Mouse (Mus musculus): Measurements from ENCODE around the gene Gprin2. TPM values are rescaled to one million over a fixed set of nuclear protein-coding genes. Genes with fewer than 3 reads are reported as not detected.

Gprin2 gene
- 1 to 10 TPM; 1.6 to 2.7 TPM for total RNA-seq (2021)

DNA sequence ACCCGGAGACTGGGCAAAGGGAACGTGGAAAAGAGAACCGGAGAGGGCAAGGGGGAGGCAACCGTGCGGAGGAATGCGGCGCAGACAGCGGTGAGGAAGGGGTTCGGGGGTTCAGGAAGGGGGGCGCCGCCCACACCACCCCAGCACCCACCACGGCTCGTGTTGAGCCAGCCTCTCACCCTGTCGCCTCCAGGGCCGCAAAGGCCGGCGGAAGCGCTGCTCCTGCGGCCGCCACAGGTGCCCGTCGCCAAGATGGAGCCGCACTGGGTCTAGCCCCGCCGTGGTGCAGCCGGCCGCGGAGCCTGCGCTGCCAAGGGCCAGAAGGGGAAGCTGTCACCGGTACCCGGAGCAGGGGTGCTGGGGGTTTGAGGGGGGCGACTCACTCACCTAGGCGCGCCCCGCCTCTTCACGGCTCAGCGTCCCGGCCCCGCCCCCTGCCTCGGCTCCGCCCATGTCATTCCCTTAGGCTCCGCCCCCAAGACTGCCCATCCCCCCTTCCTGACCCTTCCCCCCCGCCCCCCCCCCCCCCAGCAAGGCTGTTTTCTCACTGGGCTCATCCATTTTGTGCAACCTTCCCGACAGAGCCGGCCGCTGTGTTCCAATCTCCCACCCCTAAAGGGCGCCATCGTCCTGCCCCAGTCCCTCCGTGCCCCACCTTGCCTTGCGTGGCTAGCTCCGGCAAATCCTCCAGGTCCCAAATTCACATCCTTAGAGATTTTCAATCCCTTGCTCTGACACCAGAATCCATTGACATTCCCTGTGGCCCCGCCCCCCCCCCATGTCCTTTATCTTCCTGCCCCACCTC is at the start of gene Gprin2:
Gprin2 (minus strand) TSS at position 423 of the 805 bp plus-strand sequence.
- intact Hi-C loops (cut with DNase I): no loop called here
- DNase-seq (ENCODE audit: low spot score in 2 of 2): no peak

DNA sequence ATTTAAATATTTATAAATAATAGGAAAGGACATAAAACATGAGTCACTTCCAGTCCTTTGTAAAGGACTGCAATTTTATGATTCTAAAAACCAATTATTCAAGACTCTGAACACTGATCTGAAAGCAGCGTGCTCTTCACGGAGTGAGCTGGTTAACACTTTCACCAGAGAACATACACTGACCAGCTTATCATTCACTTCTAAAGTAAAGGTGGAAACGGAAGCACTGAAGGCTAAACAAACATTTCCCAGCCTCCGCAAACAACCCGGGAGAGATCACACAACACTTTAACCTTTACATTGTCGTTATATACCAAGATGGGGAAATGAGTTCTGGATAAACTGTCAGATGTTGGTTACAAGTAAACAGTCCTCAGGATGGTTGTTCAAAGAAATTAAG is 39.2 kb upstream of the Gprin2 start:
- intact Hi-C loops (cut with DNase I): no loop called here
- no peak for DNase-seq (ENCODE audit: low spot score in 2 of 2)

DNA sequence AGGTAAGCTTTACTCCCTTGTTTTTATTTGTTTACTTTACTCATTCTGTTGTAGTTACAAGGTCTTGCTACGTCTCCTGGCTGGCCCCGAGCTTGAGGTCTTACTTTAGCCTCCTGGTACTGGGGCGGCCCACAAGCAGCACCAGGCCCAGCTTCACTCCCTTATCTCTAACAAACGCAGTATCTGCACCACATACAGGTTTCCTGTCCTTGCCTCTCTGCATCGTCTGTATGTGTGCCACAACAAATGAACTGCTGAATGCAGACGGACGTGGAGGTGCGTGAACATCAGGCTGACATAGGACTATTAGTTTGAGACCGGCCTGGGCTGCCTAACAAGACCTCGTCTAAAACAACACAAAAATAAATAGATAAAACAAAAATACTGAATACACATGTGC is 38.8 kb upstream of the Gprin2 start:
- intact Hi-C loops (cut with DNase I): no loop called here
- no peak for DNase-seq (ENCODE audit: low spot score in 2 of 2)

DNA sequence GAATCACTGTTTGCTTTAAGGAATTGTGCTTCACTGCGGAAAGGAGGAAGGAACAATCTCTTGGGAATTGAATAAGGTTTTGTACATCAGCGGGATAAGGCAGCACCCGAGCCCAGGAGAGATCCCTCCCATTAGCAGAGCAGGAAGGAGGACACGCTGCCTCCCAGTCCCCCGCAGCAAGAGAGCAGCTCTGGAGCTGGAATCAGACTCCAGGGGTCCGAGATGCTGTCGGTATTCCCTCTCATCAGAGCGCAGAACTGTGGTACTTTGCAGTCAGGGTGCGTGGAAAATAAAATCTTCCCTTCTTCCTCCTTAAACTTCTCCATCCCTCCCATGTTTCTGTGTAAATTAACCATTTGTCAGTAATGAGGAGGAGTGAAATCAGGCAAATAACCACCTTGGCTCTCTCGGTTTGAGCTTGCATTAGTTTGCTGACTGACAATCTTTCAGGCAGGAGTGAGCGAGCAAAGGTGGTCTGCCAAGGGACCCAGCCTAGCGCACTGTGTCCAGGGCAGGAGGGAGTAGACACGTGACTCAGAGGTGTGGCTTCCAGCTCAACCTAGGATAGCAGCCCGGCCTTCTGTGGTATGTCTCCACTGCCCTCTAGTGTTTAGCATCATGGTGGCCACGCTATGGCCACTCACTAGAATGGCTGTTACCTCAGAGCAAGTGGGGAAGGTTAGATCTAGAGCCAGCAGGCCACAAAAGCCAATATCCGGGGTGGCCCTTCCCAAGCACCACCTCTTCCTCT is 33.4 kb upstream of the Gprin2 start:
- peak in 1 of 2 experiments; percentile 23 for DNase-seq (ENCODE audit: low spot score in 2 of 2)
- intact Hi-C loops (cut with DNase I): no loop called here

DNA sequence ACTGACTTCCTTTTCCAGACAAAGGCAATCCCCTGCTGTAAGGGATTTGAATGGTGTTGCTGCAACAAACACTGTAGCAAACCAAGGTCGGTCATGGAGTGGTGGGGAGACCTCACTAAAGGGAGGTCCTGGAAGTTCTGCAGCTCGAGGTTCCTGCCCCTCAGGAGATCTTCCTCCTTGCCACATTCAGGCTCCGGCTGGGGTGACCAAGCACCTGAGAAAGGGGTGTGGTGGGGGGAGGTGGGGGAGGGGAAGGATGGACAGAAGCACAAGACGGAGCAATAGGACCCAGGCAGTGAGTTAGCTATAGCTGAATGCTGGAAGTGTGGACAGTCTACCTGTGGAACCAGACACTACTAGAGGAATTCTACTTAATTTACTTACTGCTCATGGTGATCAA is 32.4 kb upstream of the Gprin2 start:
- no peak for DNase-seq (ENCODE audit: low spot score in 2 of 2)
- intact Hi-C loops (cut with DNase I): no loop called here

DNA sequence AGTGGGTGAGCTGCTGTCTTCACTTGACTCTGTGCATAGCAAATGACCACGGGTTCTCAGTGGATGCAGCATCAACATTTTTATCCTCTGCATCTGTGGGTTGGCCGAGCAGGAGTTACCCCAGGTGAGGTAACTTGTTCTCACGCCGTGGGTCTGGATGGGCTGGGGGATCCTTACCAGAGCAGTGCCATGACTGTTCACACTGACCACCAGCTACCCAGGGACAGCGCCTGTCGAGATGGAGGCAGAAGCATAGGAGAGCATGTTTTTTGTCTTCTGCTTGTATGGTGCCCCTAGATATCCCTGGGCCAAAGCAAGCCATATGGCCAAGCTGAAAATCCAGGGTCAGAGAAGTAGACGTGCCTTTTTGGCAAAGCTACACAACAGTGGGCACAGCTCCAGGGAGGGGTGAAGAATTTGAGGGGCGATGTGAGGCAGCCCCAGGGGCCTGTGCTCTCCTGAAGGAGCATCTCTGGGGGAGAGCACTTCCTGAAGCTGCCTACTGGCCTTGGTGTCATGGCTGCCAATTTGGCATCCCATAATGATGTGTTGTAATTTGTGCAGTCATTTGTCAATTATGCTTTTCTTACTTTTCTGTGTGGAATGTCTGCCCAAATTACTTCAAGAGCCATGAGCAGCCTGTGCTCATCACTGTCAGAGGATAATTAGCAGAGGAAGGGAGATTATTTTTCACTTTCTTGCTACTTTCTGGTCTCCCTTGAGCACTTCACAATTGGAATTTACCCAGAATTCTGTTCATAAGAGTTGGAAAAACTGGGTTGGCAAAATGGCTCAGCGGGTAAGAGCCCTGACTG is 31.6 kb upstream of the Gprin2 start:
- intact Hi-C loops (cut with DNase I): no loop called here

DNA sequence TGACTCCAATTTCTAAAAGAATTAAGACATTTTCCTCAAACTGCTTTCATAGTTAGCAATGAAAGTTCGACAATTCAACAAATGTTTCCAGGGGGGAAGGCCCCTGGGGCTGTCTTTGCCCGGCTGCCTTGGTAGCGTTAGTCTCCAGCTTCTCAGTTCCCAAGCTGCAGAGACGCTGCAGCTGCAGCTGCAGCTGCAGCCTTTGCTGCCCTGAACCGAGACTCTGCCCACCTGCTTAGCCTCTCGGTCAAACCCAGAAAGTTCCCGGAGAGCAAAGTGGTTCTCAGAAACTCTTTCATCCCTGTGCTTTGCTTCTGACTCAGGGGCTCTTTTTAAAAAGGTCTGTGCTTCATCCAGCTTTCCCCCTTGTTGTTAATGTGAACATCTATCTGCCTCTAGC is 30.9 kb upstream of the Gprin2 start:
- no peak for DNase-seq (ENCODE audit: low spot score in 2 of 2)
- intact Hi-C loops (cut with DNase I): no loop called here

More for the DNA sequence above, 31.6 kb upstream of the Gprin2 start:
- no peak for DNase-seq (ENCODE audit: low spot score in 2 of 2)

DNA sequence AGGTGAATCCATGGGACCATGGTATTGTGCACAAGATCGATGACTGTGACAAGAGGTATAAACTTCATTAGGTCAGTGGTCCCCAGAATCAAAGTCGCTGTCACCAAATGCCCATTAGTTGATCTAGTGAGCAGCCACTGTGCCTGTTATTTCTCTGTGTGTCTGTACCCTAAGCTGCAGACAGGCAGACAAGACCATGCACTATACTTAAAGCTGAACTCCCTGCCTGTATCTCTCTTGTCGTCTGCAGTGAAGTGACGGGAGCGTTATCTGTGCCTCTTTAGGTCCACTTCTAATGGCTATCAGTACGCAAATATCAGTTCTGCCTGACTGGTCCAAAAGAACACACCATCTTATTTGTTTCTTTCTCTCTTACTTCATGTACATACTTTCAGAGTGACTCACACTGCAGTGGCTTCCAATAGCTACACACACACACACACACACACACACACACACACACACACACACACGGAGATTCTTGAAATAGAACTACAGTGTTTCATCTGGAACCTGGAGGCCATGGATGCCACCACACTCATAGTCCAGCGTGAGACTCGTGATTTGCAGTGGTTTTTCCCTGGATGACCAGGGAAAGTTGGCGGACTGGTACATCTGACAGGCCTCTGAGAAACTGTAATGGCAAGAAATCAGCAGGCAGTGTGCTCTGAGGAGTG is 27.5 kb upstream of the Gprin2 start:
- DNase-seq (ENCODE audit: low spot score in 2 of 2): no peak
- intact Hi-C loops (cut with DNase I): no loop called here

DNA sequence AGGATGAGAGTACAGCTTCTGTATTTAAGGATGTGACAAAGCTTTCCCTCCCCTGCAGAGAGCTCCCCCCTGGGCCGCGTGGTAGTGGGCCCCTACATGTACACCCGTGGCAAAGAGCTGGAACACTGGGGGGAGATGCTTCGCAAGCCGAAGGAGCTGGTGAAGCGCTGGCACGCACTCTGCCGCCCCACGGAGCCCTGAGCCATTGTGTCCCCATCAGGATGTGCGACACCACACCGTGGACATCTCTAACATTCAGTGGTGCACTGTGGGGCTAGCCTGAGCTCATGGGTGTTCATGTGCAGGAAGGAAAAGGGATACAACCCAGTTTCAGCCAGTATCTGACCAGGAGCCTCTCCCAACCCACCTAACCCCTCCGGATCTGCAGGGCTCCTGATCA is 26.5 kb upstream of the Gprin2 start:
- no peak for DNase-seq (ENCODE audit: low spot score in 2 of 2)
- intact Hi-C loops (cut with DNase I): no loop called here

DNA sequence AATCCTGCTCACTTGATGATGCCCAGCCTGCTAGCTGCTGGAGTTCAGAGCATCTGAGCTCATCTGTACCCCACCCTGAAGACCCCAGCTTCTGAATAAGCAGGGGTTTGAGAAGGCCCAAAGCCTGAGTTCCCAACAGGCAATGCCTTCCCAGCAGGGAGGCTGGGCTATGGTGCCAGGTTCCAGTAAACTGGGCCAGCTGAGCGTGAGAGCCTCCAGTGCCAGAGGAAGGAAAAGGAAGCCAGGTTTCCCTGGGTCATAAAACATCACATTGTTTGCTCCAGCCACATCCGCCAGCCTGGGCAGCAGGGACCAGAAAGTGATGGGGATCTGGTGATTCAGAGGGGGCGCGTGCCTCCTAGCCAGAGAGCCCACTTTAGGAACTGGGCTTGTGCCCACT is 25.1 kb upstream of the Gprin2 start:
- no peak for DNase-seq (ENCODE audit: low spot score in 2 of 2)
- intact Hi-C loops (cut with DNase I): no loop called here

DNA sequence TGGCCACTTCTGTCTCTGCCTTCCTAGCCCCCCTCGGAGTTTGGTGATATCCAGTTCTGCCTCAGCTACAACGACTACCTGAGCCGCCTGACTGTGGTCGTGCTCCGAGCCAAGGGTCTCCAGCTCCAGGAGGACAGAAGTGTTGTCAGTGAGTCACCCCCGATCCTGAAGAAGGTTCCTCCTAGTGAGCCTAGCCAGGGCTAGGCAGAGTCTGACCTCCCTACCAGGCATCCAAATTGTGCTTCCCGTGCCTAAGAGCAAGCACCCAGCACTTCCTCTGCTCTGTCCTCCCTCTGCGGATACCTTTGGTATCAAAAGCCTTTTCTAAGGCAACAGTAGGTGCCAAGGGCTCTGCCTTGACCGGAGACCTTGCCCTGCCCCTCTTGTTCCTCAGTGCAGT is 24.5 kb upstream of the Gprin2 start:
- no peak for DNase-seq (ENCODE audit: low spot score in 2 of 2)
- intact Hi-C loops (cut with DNase I): no loop called here

DNA sequence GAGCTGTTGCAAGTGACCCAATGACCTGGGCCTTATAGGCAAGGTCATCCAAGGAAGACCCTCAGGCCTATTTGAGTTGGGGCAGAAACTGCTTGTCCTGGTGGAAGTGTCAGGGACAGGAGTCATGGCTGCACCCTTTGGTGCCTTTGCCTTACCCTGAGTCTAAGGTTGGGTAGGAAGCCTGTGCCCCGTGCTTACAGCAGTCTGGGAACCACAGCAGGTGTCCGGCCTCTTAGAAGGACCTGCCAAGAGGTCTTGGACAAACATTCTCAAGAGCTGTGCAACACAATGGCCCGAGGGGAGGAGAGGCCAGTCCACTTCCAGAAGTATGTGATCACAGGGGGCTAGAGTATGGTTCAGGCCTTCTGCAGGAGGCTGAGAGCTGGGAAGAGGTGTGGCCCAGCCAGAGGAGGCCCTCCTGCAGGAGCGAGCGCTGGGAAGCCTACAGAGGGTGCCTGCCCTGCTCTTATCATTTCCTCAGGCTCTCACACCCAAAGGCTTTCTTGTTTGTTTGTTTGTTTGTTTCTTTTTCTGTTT is 22.0 kb upstream of the Gprin2 start:
- intact Hi-C loops (cut with DNase I): no loop called here
- DNase-seq (ENCODE audit: low spot score in 2 of 2): no peak

DNA sequence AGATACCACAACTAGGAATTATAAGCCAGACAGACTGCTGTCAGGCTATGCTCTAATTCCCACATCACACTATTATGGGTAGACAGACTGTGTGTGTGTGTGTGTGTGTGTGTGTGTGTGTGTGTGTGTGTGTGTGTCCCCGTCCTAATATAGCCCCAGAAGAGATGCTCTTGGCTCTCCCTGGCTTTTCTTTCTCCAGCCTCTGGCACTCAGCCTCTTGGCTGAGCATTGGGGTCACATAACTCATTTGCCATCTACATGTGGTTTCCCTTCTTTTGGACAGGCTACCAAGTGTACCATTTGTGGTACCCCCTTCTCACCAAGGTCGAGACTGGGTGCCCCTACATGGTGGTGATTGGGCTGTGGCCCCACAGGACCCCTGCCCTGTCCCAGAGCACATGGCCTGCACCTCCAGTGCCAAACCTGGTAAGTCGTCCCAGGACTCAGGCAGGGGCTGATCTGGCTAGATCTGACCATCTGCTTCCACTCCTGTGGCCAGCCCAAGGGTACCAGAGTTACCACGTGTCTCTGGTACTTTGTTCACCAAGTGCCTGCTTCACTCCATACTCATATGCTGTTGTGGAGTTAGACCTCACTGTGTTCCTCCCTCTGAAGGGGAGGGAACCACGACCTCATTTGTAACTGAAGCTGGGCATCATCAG is 20.1 kb upstream of the Gprin2 start:
- no peak for DNase-seq (ENCODE audit: low spot score in 2 of 2)
- intact Hi-C loops (cut with DNase I): no loop called here

DNA sequence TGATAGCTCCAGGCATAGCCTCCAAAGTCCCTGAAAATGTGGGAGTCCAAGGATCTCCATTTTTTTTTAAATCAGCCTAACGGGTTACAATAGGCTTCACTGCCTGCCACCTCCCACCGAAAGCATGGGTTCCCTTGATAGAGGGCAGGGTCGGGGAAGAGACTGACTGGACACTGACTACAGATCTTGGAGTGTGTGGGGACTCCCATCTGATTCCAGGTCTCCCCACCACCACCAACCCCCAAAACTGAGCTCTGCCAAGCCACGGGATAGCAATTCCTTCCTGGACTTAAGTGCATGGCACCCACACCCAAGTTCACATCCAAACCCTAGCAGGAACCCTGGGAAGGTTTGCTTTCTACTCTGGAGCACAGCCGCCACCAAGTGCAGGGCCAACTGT is 19.0 kb upstream of the Gprin2 start:
- no peak for DNase-seq (ENCODE audit: low spot score in 2 of 2)
- intact Hi-C loops (cut with DNase I): no loop called here

DNA sequence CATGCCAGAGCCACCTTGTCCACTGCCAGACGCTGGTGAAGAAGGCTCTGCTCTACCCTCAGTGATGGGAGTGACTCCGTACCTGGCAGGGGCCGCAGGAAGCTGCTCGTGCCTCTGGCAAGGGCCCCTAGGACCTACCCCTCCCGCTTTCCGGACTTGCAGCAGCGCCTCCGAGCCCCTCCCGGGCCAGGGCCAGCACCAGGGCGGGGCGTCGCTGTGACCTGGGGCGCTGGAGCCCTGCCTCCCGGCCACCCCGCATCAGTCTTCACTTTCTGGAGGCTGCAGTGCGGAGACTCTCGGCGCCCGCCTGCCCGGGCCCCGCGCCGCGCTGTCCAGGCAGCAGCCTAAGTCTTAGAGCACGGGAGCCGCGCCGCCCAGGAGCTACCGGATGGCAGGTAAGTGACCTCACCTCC is 18.3 kb upstream of the Gprin2 start:
- intact Hi-C loops (cut with DNase I): no loop called here
- DNase-seq (ENCODE audit: low spot score in 2 of 2): no peak

DNA sequence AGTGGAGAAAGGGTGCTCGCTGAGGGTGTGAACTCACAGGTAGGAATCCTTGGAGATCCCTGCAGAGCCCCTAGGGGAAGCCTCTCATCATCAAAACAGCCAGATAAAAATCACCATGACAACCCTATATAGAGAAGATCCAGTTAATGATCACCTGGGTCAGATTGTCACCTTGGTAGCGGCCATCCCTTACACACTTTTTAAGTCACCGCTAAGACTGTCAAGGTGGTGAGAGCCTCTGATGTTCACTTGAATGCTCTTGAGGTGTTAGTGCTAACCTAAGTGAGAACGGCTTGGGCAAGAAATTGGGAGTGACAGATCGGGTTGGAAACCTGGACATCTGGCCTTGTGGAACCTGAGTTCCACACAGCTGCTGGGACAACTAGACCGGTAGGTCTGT is 17.8 kb upstream of the Gprin2 start, which contains the start of gene Syt15:
Syt15 (plus strand) TSS at position 301 of the 400 bp plus-strand sequence.
- DNase-seq (ENCODE audit: low spot score in 2 of 2): no peak
- intact Hi-C loops (cut with DNase I): no loop called here

DNA sequence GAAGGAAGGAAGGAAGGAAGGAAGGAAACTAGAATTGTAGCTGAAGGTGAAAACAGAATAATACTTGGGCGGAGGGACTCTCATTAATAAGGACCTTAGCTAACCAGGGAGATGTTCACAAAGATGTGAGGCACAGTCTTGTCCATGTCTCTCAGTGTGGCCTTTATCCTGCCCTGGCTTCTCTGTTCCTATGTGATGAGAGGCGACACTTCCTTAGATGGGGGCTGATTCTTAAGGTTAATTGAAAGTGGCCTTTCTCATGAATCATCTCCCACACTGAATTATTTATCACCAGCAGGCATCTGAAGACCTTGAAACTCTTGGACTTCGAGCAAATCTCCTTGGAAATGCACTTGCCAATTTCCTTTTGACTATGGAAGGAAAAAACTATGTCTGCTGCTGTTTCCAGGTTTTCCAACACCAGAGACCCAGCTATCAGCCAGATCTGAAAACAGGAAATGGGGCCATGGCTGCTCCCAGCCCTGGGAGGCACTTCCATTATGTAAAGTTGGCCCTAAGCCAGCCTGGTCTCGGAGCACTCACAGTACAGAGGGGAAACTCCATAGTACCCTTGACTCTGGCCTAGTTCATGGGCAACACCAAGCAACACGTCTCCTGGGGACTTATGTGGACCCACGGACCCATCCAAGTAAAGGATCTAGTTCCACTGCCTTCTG is 14.1 kb upstream of the Gprin2 start:
- DNase-seq (ENCODE audit: low spot score in 2 of 2): no peak
- intact Hi-C loops (cut with DNase I): no loop called here

DNA sequence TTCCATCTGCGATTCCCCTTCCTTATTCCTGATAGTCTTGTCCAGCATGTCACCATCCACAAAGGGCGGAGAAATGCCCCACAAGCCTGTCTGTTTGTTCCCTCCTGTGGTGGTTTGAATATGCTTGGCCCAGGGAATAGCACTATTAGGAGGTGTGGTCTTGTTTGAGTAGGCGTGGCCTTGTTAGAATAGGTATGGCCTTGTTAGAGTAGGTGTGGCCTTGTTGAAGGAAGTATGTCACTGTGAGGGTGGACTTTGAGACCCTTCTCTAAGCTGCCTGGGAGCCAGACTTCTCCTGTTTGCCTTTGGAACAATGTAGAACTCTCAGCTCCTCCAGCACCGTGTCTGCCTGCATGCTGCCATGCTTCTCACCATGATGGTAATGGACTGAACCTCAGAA is 8.5 kb upstream of the Gprin2 start:
- no peak for DNase-seq (ENCODE audit: low spot score in 2 of 2)
- intact Hi-C loops (cut with DNase I): loop anchor here (2.0 kb wide), 1 partner anchor 129 kb away; no protein-coding TSS in a partner anchor

Measured in left cerebral cortex, postnatal 36 days (tissue).